Mouse (Mus musculus) neural tube, embryonic 11.5 days (tissue): ENCODE measurements at regions not wholly inside any gene's neighbourhood (a gene's known extent, or its start where the extent isn't known, plus 50 kb on each side); places are given as distances from the start of the nearest gene placed in this dataset.

Experiments used
- ATAC-seq: fragments of 200-750 bp; cut with Nextera tagmentation; 2 replicates; pipeline ENCODE4 v1.8.0; 2017; ENCODE audit warnings: moderate number of reproducible peaks, mild to moderate bottlenecking, moderate TSS enrichment, moderate library complexity; ENCODE audit not compliant: insufficient read depth, low FRiP score, low TSS enrichment
- DNase-seq: peaks from one replicate; pipeline ENCODE4 v3.0.0-alpha.2; 2015; ENCODE audit warnings: low spot score
- H3K27ac ChIP-seq: fragments of 300-500 bp; sonication (generic); 2 replicates; pipeline ENCODE4 v1.5.1; 2014; ENCODE audit warnings: low read depth, mild to moderate bottlenecking, low read length
- H3K27me3 ChIP-seq: fragments of 300-500 bp; sonication (generic); 2 replicates; pipeline ENCODE4 v1.6.1; 2014; ENCODE audit warnings: mild to moderate bottlenecking, low read length, mixed read lengths; ENCODE audit not compliant: control insufficient read depth, insufficient read depth
- H3K36me3 ChIP-seq: fragments of 300-500 bp; sonication (generic); 2 replicates; pipeline ENCODE4 v1.6.1; 2014; ENCODE audit warnings: mild to moderate bottlenecking, low read length, moderate library complexity, mixed read lengths; ENCODE audit not compliant: control insufficient read depth, insufficient read depth
- H3K4me1 ChIP-seq: fragments of 300-500 bp; sonication (generic); 2 replicates; pipeline ENCODE4 v1.6.1; 2014; ENCODE audit warnings: low read length, mixed read lengths; ENCODE audit not compliant: control insufficient read depth, insufficient read depth
- H3K4me2 ChIP-seq: fragments of 300-500 bp; sonication (generic); 2 replicates; pipeline ENCODE4 v1.6.1; 2014; ENCODE audit warnings: low read depth, mild to moderate bottlenecking, moderate library complexity
- H3K4me3 ChIP-seq: fragments of 300-500 bp; sonication (generic); 2 replicates; pipeline ENCODE4 v1.5.1; 2014; ENCODE audit warnings: low read depth, low read length
- H3K9ac ChIP-seq: fragments of 300-500 bp; sonication (generic); 2 replicates; pipeline ENCODE4 v1.6.1; 2014; ENCODE audit warnings: mild to moderate bottlenecking, low read length
- H3K9me3 ChIP-seq: fragments of 300-500 bp; sonication (generic); 2 replicates; pipeline ENCODE4 v1.6.1; 2016; ENCODE audit warnings: low read length; ENCODE audit not compliant: control insufficient read depth
- WGBS: fragments of 180-500 bp; shearing (Covaris S2); extraction: QIAGEN DNeasy Blood & Tissue Kit; methylation state at CpG from one replicate; pipeline ENCODE4 v1.1.7; 2014; 5-methylcytosine and 5-hydroxymethylcytosine counted together

DNA sequence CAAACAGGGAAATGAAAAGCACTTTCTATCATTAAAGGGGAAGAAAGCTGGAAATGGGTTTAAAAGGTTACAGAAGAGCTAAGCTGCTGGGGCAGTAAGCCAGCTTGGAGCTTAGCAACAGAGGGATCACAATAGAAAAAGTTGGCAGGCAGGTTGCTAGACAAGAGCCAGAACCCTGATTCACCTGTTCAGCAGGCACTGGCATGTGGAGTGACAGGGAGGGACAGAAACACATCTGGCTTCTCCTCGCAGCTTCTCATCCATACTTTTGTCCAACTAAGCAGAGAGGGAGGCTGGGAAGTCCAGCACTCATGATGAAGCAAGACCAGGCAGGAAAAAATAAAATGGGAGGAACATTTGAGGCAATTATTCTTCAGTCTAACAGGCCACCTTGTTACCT, 81.3 kb upstream of the Thrb start:
- Histone ChIP-seq H3K4me3 (no peak overlapping the region), H3K4me2 (no peak overlapping the region), H3K9ac (no peak overlapping the region), H3K27ac (no peak overlapping the region), H3K36me3 (no peaks in the 10 kb centered on the region), H3K4me1 (no peaks in the 10 kb centered on the region), H3K9me3 (no peaks in the 10 kb centered on the region), H3K27me3 (no peaks in the 10 kb centered on the region)
- DNase-seq: no peak
- ATAC-seq: no peak
- 88% methylated on average over 1 of the region's 1 CpGs for WGBS

DNA sequence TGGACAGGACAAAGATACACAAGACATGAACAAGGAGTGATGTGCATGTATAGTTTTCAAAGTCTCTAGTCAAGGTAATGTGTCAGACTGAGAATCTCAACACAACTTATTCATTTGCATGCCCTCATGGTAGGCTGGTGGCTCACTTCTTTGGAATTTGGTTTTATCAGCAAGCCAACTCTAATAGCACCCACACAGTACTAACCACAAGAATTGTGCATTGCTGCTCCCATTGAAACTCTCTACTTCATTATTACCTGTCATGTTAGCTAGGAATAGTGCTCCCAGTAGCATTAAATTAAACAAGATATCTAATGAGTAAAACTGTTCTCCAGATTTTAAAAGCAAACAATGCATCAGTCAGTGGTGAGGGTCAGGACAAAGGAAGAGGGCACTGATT, 70.5 kb upstream of the Thrb start:
- DNase-seq (no peak), ATAC-seq (no peak)
- H3K4me3 ChIP-seq: no peak overlapping the region
- H3K36me3 ChIP-seq: no peaks in the 10 kb centered on the region
- no peaks in the 10 kb centered on the region for H3K9me3 ChIP-seq
- no peak overlapping the region for H3K4me2 ChIP-seq
- no peak overlapping the region for H3K9ac ChIP-seq
- H3K4me1 ChIP-seq: no peaks in the 10 kb centered on the region
- no peaks in the 10 kb centered on the region for H3K27me3 ChIP-seq
- no peak overlapping the region for H3K27ac ChIP-seq

DNA sequence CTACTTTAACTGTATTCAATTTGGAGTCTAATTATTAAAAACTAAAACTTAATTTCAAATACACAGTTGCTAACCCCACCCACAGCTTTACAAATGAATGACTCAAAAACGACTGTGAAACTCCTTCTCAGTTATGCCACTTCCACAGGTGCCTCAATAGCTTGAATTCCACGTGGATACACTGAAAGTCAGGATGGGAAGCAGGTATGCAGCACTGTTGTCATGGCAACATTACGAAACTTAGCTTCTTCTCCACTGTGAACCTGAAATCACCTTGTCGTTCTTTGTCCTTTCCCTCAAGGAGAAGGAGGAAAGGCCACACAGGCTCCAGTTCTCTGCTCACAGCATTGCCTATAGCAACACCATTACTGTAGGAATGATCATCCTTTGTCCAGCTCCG, 60.5 kb upstream of the Thrb start:
- no peaks in the 10 kb centered on the region for H3K27me3 ChIP-seq
- WGBS: 79% methylated on average over 5 of the region's 5 CpGs
- no peak overlapping the region for H3K4me2 ChIP-seq
- H3K36me3 ChIP-seq: no peaks in the 10 kb centered on the region
- no peak for DNase-seq
- H3K9me3 ChIP-seq: no peaks in the 10 kb centered on the region
- H3K27ac ChIP-seq: no peak overlapping the region
- no peak for ATAC-seq
- no peaks in the 10 kb centered on the region for H3K4me1 ChIP-seq
- no peak overlapping the region for H3K4me3 ChIP-seq
- no peak overlapping the region for H3K9ac ChIP-seq

DNA sequence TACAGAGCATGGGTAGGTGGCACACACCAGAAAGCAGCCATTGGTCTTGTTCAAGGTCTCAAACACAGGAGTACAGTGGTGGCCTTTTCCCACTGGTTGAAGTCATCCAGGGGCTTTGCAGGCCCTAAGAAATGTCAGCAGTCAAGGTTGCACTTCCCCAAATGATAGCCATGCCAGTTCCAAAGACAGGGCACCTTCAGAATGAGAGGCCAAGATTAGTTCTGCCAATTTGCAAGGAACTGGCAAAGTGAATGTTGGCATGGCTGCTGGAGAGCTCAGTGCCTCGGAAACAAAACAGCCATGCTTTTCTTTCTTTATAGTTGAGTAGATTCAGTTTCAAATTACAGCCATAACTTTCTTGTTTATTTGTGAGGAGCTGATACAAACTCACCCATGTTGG, 57.7 kb upstream of the Thrb start:
- Histone ChIP-seq H3K9ac (no peak overlapping the region), H3K36me3 (no peaks in the 10 kb centered on the region), H3K27ac (no peak overlapping the region), H3K27me3 (no peaks in the 10 kb centered on the region), H3K4me3 (no peak overlapping the region), H3K4me2 (no peak overlapping the region), H3K9me3 (no peaks in the 10 kb centered on the region), H3K4me1 (no peaks in the 10 kb centered on the region)
- 92% methylated on average over 1 of the region's 1 CpGs for WGBS
- no peak for DNase-seq
- no peak for ATAC-seq

DNA sequence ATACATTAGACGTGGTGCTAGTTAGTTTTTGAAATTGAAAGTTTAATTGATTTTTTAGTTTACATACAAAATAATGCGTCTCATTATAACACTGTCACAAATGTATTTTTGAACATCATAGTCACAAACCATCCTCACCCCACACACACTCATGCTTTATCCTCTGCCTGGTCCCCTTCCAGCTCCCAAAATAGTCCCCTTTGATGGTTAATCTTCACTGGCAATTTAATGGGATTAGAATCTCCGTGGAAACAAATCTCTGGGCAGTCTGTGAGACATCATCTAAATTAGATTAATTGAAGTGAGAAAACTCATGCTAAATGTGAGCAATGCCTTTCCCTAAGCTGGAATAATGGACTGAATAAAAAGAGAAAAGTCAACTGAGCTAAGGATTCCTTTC, 54.0 kb upstream of the Thrb start:
- Histone ChIP-seq H3K4me1 (no peaks in the 10 kb centered on the region), H3K36me3 (no peaks in the 10 kb centered on the region), H3K9ac (no peak overlapping the region), H3K4me2 (no peak overlapping the region), H3K9me3 (no peaks in the 10 kb centered on the region), H3K4me3 (no peak overlapping the region), H3K27me3 (no peaks in the 10 kb centered on the region), H3K27ac (no peak overlapping the region)
- WGBS: 83% methylated on average over 3 of the region's 3 CpGs
- no peak for DNase-seq
- ATAC-seq: no peak

DNA sequence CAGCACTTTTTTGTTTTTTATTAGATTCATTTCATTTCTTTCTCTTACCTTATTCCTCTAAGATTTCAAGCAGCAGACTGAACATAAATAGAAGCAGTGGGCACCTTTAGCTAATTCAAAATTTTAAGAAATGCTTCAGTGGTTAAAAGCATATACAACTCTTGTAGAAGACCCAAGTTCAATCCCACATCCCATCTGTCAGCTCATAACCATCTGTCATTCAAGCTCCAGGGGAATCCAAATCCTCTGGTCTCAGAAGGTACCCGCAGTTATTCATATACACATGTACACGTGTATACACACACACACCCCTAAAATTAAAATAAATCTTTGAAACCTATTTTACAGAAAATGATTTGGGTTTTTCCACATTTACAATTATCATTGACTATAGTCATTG, 52.9 kb upstream of the Thrb start:
- ATAC-seq (no peak), DNase-seq (no peak)
- H3K9ac ChIP-seq: no peak overlapping the region
- H3K36me3 ChIP-seq: no peaks in the 10 kb centered on the region
- 84% methylated on average over 2 of the region's 2 CpGs for WGBS
- H3K27ac ChIP-seq: no peak overlapping the region
- no peak overlapping the region for H3K4me2 ChIP-seq
- H3K27me3 ChIP-seq: no peaks in the 10 kb centered on the region
- H3K9me3 ChIP-seq: no peaks in the 10 kb centered on the region
- no peak overlapping the region for H3K4me3 ChIP-seq
- H3K4me1 ChIP-seq: no peaks in the 10 kb centered on the region
